Mouse (Mus musculus) midbrain, embryonic 11.5 days (tissue): ENCODE measurements around the gene Actr10. TPM values are rescaled to one million over a fixed set of nuclear protein-coding genes. Genes with fewer than 3 reads are reported as not detected.

ENCODE experiments used
- ATAC-seq: fragments of 200-750 bp; cut with Nextera tagmentation; 2 replicates; pipeline ENCODE4 v1.8.0; 2017; ENCODE audit warnings: moderate TSS enrichment, moderate library complexity; ENCODE audit not compliant: low FRiP score
- DNase-seq: peaks from one replicate; pipeline ENCODE4 v3.0.0; 2015; ENCODE audit warnings: low spot score; ENCODE audit errors: missing footprints
- H3K27ac ChIP-seq: fragments of 300-500 bp; sonication (generic); 2 replicates; pipeline ENCODE4 v1.5.1; 2014; ENCODE audit warnings: low read depth, low read length
- H3K27me3 ChIP-seq: fragments of 300-500 bp; sonication (generic); 2 replicates; pipeline ENCODE4 v1.6.1; 2014; ENCODE audit warnings: mild to moderate bottlenecking, low read length, moderate library complexity, mixed read lengths; ENCODE audit not compliant: control insufficient read depth, insufficient read depth
- H3K36me3 ChIP-seq: fragments of 300-500 bp; sonication (generic); 2 replicates; pipeline ENCODE4 v1.6.1; 2014; ENCODE audit warnings: mild to moderate bottlenecking, low read length, moderate library complexity, mixed read lengths; ENCODE audit not compliant: control insufficient read depth, insufficient read depth
- H3K4me1 ChIP-seq: fragments of 300-500 bp; sonication (generic); 2 replicates; pipeline ENCODE4 v1.6.1; 2014; ENCODE audit warnings: low read length; ENCODE audit not compliant: control insufficient read depth, insufficient read depth
- H3K4me2 ChIP-seq: fragments of 300-500 bp; sonication (generic); 2 replicates; pipeline ENCODE4 v1.6.1; 2014; ENCODE audit warnings: mild to moderate bottlenecking, moderate library complexity
- H3K4me3 ChIP-seq: fragments of 300-500 bp; sonication (generic); 2 replicates; pipeline ENCODE4 v1.5.1; 2014; ENCODE audit warnings: low read depth, low read length
- H3K9ac ChIP-seq: fragments of 300-500 bp; sonication (generic); 2 replicates; pipeline ENCODE4 v1.6.1; 2014; ENCODE audit warnings: low read length
- H3K9me3 ChIP-seq: fragments of 300-500 bp; sonication (generic); 2 replicates; pipeline ENCODE4 v1.6.1; 2016; ENCODE audit warnings: low read length; ENCODE audit not compliant: control insufficient read depth
- WGBS: fragments of 180-500 bp; shearing (Covaris S2); extraction: QIAGEN DNeasy Blood & Tissue Kit; methylation state at CpG from one replicate; pipeline ENCODE4 v1.1.7; 2014; 5-methylcytosine and 5-hydroxymethylcytosine counted together
- polyA plus RNA-seq: library from polyadenylated mRNA; unstranded; fragments of >200 nt; fragmentation: Nextera tagmentation; extraction: Ambion mirVana; gene quantifications from 2 replicates; pipeline ENCODE4 v1.2.1, GENCODE M21; 2014

Gene Actr10
- polyA plus RNA-seq, 1 experiment from 2014 or later, result 275 TPM

DNA sequence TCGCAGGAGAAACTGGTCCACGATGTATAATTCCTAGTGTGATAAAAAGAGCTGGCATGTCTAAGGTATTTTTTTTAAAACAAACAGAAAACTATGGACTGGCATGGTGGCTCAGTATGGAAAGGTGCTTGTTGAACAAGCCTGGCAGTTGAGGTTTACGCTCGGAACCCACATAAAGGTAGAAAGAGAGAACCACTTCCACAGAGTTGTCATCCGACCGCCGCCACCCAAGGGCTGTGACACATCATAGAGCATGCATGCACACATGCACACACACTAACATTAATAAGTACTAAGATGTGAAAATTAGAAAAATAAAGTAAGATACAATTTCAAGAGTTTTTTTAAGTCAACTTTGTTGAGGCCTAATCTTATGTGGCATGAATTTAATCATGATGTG lies 3.1 kb downstream of the Actr10 start:
- no peak for ATAC-seq
- Histone ChIP-seq H3K9ac (no peak overlapping the region), H3K9me3 (no peaks in the 10 kb centered on the region), H3K4me1 (peaks cover 4% of the 10 kb centered on the region), H3K27me3 (no peaks in the 10 kb centered on the region), H3K4me2 (no peak overlapping the region), H3K4me3 (no peak overlapping the region), H3K36me3 (peaks cover 10% of the 10 kb centered on the region; the same call in 1 of the 2 replicates), H3K27ac (no peak overlapping the region)
- no peak for DNase-seq
- 94% methylated on average over 7 of the region's 7 CpGs for WGBS

DNA sequence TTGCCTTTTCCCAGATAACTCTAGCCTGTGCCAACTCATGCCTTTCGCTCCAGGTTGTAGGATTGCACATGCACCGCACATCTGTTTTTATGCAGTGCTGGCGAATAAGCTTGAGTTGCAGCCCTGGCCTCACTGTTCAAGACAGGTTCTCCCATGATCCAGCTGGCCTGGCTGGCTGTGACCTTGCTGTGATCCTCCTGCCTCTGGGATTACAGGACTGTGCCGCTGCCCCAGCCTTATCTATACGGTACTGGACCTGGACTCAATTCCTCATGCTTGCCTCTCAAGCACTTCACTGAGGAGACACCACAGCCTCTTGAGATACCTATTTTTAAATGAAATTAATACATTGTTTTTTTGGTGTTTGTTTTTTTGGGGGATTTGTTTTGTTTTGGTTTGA lies 6.5 kb downstream of the Actr10 start:
- H3K4me3 ChIP-seq, result no peak overlapping the region
- H3K27ac ChIP-seq, result no peak overlapping the region
- DNase-seq (no peak), ATAC-seq (no peak)
- no peaks in the 10 kb centered on the region; the same call in 1 of the 2 replicates for H3K4me1 ChIP-seq
- peaks cover 16% of the 10 kb centered on the region; the same call in 1 of the 2 replicates for H3K36me3 ChIP-seq
- no peak overlapping the region for H3K9ac ChIP-seq
- WGBS, result 96% methylated on average over 5 of the region's 5 CpGs
- no peak overlapping the region for H3K4me2 ChIP-seq
- H3K27me3 ChIP-seq, result no peaks in the 10 kb centered on the region
- no peaks in the 10 kb centered on the region for H3K9me3 ChIP-seq

DNA sequence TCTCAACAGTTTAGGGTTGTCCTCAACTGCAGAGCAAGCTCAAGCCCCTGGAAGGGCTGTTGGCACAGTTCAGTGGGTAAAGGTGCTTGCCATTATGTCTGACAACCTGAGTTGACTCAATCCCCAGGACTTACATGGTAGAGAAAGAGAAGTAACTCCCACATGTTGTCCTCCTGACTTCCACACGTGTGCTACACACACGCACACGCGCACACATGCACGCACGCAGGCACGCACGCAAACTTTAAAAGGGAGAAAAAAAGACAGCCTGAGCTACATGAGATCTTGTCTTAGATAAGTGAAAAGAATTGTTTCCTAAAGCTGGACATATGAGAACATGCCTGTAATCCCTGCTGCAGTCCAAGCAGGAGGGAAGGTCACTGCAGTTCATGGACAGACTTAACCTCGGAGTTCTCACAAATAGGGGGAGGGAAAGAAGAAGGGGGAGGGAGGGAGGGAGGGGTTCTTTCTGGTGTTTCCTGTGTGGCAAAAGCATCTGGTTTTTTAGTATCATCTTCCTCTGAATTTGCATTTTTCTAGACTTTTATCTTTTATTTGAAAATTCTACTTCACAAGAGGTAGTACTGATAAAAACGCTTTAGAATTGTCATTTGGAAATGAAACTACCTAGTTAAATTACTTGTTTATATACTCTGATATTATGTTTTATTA lies 9.1 kb downstream of the Actr10 start:
- Histone ChIP-seq H3K9me3 (no peaks in the 10 kb centered on the region), H3K4me1 (no peaks in the 10 kb centered on the region), H3K27ac (no peak overlapping the region), H3K9ac (no peak overlapping the region), H3K4me3 (no peak overlapping the region), H3K4me2 (no peak overlapping the region), H3K36me3 (peaks cover 16% of the 10 kb centered on the region; the same call in 1 of the 2 replicates), H3K27me3 (no peaks in the 10 kb centered on the region)
- no peak for DNase-seq
- ATAC-seq, result no peak
- WGBS, result 96% methylated on average over 10 of the region's 10 CpGs

DNA sequence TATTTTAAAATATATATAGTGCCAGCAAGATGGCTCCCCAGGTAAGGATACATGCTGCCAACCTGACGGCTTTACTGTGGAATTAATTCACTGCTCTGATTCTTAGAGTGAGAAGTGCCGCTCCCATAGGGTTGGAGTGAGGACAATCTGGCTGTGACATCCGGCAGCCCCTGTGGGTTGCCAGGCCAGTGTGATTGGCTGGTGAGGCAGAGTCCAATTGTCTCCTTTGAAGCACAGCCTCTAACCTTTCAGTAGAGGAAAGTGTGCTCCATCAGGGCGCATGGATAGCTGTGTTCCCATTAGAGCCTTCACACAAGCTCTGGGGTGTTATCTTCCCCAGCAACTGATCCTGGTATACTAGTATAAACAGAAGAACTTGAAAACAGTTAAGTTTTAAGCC lies 21.0 kb downstream of the Actr10 start:
- no peaks in the 10 kb centered on the region for H3K4me1 ChIP-seq
- DNase-seq (no peak), ATAC-seq (no peak)
- WGBS, result 80% methylated on average over 4 of the region's 4 CpGs
- H3K36me3 ChIP-seq, result peaks cover 12% of the 10 kb centered on the region
- H3K4me3 ChIP-seq, result no peak overlapping the region
- no peak overlapping the region for H3K27ac ChIP-seq
- H3K9me3 ChIP-seq, result no peaks in the 10 kb centered on the region
- no peak overlapping the region for H3K4me2 ChIP-seq
- H3K9ac ChIP-seq, result no peak overlapping the region
- H3K27me3 ChIP-seq, result no peaks in the 10 kb centered on the region

DNA sequence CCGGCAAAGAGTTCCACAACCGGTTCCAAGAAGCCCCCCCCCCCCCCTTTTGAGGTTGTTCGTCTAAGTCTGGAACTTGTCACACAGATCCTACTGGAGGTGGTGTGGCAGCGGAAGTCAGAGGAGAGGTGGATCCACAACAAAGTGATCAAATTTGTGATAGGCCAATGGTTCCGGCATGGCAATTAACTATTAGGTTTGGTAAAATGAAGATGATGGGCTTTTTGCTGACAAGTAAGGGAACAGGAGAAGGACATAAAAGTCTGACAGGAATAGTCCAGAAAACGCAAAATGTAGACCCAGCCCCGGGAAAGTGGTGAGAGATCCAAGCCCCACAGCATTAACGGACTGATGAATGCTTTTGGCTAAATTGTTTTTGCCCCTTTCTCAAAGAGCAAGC lies 29.9 kb downstream of the Actr10 start:
- Histone ChIP-seq H3K4me3 (peak overlapping the region; percentile 52), H3K9ac (peak overlapping the region; percentile 72), H3K27ac (peak overlapping the region; percentile 62; the same call in 1 of the 2 replicates), H3K9me3 (no peaks in the 10 kb centered on the region), H3K36me3 (peaks cover 3% of the 10 kb centered on the region; the same call in 1 of the 2 replicates), H3K4me2 (peak overlapping the region; percentile 52), H3K27me3 (no peaks in the 10 kb centered on the region), H3K4me1 (peaks cover 2% of the 10 kb centered on the region; the same call in 1 of the 2 replicates)
- WGBS, result 53% methylated on average over 8 of the region's 8 CpGs
- DNase-seq, result peak; percentile 87
- no peak for ATAC-seq

DNA sequence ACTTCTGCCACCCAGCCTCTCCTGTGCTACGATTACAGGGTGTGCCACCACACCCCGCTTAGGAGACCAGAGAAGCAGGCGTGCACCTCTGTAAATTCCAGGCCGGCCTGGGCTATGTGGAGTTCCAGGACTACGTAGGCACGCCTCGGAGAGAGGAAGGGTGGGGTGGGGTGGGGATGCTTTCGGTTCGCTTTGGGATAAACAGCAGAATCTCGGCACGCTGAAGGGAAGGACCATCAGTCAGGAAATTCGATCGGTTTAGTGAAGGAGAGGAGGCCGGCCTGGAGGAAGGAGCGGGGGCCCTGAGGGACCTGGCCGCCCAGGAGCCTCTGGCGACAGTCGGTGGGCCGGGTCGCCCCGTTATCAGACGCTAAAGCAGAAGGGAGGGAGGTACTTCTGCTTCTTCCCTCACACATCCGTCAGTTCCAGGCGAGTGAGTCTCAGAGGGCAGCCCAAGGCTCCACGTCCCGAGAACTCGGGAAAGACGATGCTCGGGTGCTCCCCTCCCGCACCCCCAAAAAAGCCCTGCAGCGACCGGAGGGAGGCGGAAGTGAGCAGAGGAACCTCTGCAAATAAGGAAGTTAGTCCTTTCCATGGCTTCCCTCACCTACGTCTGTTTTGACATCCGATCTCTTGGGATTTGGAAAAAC lies 30.6 kb downstream of the Actr10 start:
- ATAC-seq, result peak; percentile 84
- peak overlapping the region; percentile 72 for H3K9ac ChIP-seq
- peak; percentile 98 for DNase-seq
- peaks cover 2% of the 10 kb centered on the region; the same call in 1 of the 2 replicates for H3K4me1 ChIP-seq
- peaks cover 3% of the 10 kb centered on the region; the same call in 1 of the 2 replicates for H3K36me3 ChIP-seq
- peak overlapping the region; percentile 62 for H3K27ac ChIP-seq
- no peaks in the 10 kb centered on the region for H3K27me3 ChIP-seq
- H3K9me3 ChIP-seq, result no peaks in the 10 kb centered on the region
- H3K4me2 ChIP-seq, result peak overlapping the region; percentile 52
- WGBS, result under 1% methylated on average over 35 of the region's 35 CpGs
- peak overlapping the region; percentile 52 for H3K4me3 ChIP-seq

DNA sequence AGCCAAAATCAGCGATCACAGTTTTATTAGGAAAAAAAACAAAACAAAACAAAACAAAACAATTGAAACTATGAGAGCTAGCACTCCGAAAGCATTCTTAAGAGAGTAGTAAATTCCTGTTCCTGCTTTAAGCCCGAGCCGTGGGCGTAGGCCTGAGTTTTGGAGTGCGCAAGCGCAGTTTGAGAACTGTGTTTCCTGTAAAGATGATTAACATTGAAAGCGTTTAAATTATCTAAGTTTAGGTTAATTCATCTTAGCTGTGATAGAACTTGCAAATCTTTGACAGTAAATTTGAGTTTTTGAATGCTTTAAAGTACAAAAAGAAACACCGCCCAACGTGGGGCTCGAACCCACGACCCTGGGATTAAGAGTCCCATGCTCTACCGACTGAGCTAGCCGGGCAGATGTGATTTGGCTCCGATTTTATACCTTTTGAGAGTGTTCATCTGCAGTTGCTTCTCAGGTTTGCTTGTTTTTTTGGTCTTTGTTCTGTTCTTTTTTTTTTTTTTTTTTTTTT lies 31.2 kb downstream of the Actr10 start:
- Histone ChIP-seq H3K4me1 (peaks cover 2% of the 10 kb centered on the region; the same call in 1 of the 2 replicates), H3K4me2 (peak overlapping the region; percentile 52), H3K4me3 (peak overlapping the region; percentile 52), H3K36me3 (no peaks in the 10 kb centered on the region), H3K27ac (no peak overlapping the region; the same call in 1 of the 2 replicates), H3K27me3 (no peaks in the 10 kb centered on the region), H3K9me3 (no peaks in the 10 kb centered on the region), H3K9ac (peak overlapping the region; percentile 72)
- DNase-seq (peak; percentile 99), ATAC-seq (peak; percentile 66; the same call in 1 of the 2 replicates)
- under 1% methylated on average over 15 of the region's 15 CpGs for WGBS

DNA sequence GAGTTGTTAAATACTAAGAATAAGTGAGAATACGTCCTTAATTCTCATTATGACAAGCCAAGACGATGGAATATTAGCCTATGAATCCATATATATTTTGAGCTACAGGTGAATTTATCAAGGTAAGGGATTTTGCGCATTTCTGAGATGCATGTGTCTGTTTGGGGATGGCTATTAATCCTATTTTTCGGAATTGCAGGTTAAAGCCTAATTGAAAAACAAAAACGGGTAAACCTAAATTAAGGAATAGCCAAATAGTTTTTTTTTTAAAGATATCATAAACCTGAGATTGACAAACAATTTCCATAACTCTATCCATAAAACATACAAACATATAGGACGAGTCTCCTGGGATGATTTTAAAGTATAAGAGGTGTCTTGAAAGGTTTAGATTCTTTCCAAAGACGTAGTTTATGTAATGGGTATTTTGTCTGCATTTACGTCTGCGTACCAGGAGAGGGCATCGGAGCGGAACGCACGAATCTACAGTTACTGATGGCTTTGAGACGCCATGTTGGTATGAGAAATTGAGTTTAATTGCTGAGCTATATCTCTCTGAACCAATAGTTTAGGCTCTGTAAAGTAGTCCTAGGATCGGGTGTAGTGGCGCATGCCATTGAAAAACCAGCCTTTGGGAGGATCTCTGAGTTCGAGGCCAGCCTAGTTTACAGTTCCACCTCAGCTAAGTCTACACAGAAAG lies 32.0 kb downstream of the Actr10 start:
- 0 out of 2 replicates have a peak, but pooled peaks have one; percentile 2 for ATAC-seq
- Histone ChIP-seq H3K36me3 (no peaks in the 10 kb centered on the region), H3K9me3 (no peaks in the 10 kb centered on the region), H3K27me3 (no peaks in the 10 kb centered on the region), H3K9ac (no peak overlapping the region), H3K4me1 (peaks cover 2% of the 10 kb centered on the region; the same call in 1 of the 2 replicates), H3K4me3 (peak overlapping the region; percentile 24; the same call in 1 of the 2 replicates), H3K27ac (no peak overlapping the region), H3K4me2 (peak overlapping the region; percentile 44; the same call in 1 of the 2 replicates)
- 6% methylated on average over 17 of the region's 17 CpGs for WGBS
- DNase-seq, result peak; percentile 95
